Mouse (Mus musculus) layer of hippocampus, adult 11-12 months (tissue): ENCODE results near the gene Cdc26.
A peak's percentile ranks its signal among the peaks of the same experiment; 100 is the strongest.

Experiments used
- DNase-seq: peaks from one replicate; pipeline ENCODE4 v3.0.0; 2022; ENCODE audit warnings: low spot score

Cdc26 gene

DNA sequence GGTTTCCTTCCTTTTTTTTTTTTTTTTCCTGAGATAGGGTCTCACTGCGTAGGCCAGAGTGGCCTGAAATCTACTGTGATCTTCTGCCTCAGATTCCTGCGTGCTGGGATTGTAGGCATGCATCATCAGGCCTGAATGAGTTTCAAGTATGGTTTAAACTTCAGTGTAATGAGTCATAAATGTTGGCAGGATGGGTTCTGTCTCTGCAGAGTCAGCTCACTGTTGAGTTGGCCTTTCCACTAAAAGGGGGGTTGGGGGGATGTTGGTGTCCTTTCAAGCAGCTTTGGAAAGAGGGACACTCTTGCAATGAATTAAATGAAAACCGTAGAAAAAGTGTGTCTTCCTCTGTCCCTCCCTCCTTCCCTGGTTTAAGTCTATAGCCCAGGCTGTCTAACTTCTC lies 9.5 kb downstream of the Cdc26 start:
- peak; percentile 24 for DNase-seq

GRCm38 (mm10) chr4:62397616-62398365 lies 10.7 kb downstream of the Cdc26 start:
- DNase-seq: peak; percentile 45

GRCm38 (mm10) chr4:62395806-62396205 lies 12.6 kb downstream of the Cdc26 start:
- no peak for DNase-seq

DNA sequence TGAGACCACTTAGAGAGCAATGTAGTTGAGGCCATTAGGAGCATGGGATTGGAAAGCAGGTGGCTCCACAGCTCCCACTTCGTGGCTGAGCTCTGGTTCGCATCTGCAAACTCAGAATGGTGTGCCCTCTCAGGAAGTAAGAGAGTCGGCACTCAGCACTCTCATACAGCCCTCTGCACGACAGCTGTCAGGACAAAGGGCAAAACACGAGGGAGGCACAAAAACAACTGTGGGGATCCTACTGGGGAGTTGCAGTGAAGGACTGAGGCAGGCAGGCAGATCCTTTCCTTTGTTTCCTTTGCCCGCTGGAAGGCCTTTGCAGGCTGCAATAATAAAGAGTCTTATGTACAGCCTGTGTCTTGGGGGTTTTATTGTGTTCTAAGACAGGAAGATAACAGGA lies 15.0 kb downstream of the Cdc26 start:
- no peak for DNase-seq

DNA sequence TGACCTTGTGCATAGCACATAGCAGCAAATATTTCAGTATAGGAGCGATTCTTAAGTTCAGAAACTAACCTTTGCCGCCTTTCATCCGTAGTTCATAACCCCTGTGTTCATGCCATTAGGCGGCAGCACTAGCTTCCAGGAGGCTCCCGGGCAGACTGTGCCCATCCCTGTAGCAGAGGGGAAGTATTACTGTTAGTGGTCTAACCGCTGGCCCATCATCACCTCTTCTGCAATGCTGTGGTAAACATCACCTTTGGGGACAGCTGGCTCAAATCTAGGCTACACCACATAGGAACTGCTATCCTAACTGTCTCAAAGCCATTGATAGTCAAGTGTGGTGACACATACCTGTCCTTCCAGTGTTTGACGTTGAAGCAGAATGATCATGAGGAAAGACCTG lies 16.6 kb downstream of the Cdc26 start:
- DNase-seq: no peak

DNA sequence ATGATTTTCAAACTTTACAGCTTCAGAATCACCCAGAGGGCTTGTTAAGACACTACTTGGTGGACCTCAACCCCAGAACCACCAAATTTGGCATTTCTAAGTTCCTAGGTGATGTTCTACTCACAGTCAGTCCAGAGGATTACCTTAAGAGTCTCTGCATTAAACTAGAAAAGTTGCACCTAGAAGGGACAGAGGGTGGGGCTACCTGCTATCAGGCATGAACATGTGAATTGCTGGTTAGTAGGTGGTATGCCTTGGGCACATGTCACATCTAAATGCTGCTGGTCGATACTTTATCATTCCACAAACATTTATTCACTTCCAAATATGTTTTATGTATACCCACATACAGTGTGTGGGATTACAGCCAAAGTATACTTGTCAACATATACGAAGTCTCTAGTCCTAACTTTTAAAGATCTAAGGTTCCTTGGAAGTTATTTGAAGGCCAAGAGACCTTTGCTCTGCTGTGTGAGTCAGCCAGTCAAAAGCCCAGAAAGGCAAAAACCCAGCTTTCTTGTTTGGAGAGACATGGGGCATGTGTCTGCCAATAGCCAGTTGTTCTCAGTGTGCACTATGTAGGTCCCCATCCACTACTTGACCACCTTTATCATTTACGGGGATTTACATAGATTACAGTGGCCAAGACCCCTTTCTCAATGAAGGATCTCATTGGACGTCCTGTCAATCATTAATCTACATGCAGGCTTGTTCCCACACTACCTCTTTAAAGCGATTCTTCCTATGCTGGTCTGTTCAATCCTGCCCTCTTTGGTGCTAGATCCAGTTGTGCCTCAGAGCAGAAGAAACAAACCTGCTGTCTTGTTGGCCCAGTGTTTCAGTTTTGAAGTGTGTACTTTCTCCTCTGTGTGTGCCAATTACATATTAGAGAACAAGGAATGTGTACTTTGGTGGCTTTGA lies 18.6 kb downstream of the Cdc26 start:
- no peak for DNase-seq

- DNase-seq: no peak
Measured at GRCm38 (mm10) chr4:62385439-62385838, 23.0 kb downstream of the Cdc26 start.

DNA sequence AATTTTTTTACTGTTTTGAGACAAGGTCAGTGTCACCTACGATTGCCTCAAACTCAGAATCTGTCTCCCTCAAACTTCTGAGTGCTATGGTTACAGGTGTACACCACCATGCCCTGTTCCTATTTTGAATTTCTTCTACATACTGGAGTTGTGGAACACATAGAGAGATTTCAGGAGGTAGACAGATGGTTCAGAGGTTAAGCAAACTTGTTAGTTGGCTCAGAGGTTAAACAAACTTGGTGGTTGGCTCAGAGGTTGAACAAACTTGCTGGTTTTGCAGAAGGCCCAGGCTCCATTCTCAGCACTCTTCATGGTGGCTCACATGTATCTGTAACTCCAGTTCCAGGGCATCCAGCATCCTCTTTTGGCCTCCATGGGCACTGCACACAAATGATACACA lies 24.3 kb downstream of the Cdc26 start:
- no peak for DNase-seq

DNA sequence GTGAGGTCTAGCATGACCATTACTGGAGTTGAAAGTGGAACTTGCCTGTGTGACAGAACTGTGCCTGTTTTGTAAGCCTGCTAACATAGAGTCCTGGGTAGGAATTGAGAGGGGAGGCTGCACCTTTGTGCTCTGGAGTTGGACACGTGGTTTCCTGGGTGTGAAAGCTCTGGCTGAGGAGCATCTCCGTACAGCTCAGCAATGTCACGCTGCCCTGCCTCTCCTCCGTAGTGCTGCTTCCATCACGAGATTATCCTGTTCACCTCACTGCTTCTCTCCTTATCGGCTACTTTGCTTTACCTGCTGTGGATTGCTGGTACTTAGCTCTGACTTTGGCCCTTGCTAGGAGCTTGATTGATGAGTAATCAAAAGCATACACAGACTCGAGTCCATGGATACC lies 24.7 kb downstream of the Cdc26 start:
- DNase-seq: no peak

- no peak for DNase-seq
Measured at GRCm38 (mm10) chr4:62383207-62383606, 25.2 kb downstream of the Cdc26 start.

DNA sequence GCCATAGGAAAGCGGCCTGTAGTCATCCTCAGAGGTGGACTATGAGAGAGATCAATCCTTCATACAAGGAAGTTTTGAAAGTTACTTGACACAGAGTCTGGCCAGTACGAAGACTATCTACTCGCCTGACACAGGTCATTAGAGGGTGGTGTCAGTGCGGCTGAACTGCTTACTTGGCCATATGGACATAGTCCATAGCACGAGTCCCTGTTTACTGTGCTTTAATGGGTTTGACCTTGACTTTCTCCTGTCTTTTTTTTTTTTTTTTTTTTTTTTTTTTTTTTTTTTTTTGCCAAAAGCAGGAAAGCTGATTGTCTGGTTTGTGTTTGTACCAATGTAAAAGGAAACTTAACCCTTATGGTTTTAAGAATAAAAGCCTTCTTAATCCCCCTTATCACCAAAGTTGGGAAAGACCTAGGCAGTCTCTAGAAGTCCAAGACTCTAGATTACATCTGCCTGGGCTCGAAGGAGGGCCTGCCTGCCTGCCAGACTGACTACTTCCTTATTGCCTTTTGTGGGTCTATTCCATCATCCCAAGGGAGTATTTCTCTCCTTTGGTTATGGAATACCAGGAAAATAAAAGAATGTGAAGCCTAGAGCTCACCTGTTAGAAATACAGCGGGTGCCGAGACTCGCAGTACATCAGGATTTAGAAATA lies 28.6 kb downstream of the Cdc26 start:
- DNase-seq: no peak

DNA sequence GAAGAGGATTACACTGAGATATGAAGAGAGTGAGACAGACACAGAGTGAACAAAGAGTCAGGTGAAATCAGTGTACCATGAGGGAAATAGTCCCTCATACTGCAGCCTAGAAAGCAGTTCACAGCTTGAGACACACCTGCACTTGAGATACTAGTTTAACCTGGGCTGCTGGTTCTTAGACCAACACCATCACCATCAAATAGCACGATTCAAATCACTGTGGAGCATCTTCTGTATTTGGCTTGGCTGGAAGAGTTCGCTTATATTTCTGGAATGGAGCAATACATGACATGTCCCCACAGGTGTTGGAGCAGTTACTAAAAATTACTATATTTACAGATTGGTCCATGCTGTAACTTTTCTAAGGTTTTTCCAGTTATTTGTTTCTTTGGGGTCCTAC lies 32.3 kb downstream of the Cdc26 start:
- no peak for DNase-seq

GRCm38 (mm10) chr4:62374342-62374741 lies 34.1 kb downstream of the Cdc26 start:
- no peak for DNase-seq

GRCm38 (mm10) chr4:62373668-62374067 lies 34.8 kb downstream of the Cdc26 start:
- no peak for DNase-seq

DNA sequence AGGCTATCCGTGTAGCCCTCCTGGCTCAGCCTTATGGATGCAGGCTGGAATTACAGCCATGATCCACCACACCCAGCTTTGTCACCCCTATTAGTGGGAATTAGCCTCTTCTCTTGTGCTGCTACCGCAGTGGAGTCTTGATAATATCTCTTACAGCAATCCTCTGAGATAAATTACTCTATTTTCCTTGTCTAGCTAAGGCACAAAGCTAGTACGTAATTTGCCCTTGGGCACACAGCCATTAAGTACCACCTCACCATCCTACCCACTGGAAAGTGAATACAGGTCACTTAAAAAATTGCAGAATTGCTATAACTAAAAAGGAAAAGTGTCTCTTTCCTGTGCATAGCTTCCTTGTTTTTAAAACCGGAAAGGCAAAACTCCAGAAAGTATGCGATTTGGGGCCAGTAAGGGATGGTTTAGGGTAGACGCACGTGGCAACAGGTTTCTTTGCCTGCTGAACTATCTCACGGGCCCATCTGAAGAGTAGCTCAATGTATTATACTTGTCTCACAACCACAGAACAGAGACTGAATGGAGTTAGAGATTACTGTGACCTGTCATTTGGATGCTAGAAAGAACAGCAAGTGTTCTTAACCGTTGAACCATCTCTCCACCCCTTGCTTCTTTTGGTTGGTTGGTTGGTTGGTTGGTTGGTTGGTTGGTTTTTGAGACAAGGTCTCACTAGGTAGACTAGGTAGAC lies 35.5 kb downstream of the Cdc26 start:
- no peak for DNase-seq

DNA sequence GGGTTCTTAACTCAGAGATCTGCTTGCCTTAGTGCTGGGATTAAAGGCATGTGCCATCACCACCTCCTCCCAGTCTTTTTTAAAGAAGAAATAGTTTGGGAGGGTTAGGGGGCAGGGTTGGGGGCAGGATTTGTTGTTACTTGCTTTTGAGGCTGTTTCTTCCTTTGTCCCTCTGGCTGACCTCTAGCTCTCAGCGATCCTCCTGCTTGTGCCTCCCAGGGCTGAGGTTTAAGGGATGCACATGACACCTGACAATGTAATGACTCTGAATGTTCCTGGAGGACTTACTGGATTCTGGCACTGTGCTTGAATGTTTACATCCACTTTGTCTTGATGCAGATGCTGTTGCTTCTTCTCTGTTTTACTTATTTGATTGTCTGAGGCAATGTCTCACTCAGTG lies 36.0 kb downstream of the Cdc26 start:
- DNase-seq: no peak

GRCm38 (mm10) chr4:62369091-62369490 lies 39.4 kb downstream of the Cdc26 start:
- no peak for DNase-seq

DNA sequence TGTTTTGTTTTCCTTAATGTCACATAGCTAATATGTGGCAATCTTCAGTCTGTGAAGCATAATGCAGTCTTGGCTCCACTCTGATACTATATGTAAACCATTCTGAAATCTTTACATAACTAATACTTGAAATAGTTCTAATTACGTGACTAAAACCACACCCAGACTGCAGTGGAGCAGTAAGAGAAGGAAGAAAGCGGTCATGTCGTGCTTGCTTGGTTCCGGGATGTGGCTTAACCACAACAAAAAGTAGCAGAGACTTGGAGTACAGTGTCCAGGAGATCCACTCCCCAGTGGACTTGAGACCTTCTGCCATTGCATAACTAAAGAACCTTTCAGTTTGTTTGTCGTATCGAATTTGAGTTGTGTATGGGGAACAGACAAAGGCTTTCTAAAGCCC lies 40.9 kb downstream of the Cdc26 start:
- no peak for DNase-seq

DNA sequence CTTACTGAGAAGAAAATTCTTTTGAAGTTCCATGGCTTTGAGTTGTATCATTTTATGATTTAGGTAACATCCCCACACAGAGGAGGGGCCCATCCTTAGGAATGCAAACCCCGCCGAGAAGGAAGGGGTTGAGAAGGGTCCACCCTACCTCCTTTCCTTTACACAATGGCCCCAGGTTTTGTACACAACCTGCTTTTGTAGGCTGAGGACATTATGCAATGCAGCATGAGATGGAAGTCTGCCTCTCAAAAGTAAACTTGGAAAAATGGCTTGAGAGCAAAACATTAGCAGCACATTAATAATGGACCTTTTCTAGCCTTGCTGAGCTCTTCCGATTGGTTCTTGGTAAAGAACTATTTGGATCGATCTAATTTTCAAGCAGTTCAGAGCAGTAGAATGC lies 42.2 kb downstream of the Cdc26 start:
- DNase-seq: no peak

DNA sequence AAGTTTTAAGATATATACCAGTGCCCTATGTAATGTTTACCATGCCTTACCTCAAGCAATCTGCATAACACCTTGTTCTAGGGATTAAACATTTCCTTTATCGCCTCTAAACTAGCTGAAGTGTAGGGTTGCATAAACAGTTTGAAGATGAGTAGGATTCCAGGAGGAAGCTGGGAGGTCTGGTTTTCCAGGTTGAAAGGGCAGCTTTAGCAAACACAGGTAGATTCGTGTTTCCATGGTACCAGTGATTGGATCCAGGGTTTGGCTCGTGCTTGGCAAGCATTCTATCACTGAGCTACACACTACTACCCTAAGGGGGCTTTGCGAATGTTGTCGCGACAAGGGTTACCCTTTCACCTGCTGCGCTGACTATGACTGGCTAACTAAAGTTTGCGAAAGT lies 44.1 kb downstream of the Cdc26 start:
- no peak for DNase-seq

GRCm38 (mm10) chr4:62362437-62362836 lies 46.0 kb downstream of the Cdc26 start:
- DNase-seq: no peak

DNA sequence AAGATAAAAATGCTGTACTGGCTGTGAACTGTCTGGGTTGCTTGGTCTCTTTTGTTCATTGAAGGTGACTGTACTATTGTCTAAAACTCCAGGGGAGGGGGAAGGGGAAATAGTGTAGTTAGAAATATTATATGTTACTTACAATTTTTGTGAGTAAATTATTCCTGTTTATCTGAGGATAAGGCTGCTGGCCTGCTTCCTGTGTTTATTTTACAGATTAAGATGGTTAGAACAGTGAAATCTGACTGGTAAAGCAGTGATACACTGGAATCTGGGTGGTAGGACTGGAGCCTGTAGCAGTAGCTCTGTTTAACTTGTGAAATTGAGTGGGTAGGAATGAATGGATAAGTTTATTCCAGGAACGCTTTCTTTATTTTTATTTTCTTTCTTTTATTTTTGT lies 46.4 kb downstream of the Cdc26 start:
- DNase-seq: no peak
